Mouse (Mus musculus) layer of hippocampus, postnatal 14 days (tissue): ENCODE measurements around the gene E2f2. TPM values are rescaled to one million over a fixed set of nuclear protein-coding genes. Genes with fewer than 3 reads are reported as not detected.

Experiments used
- DNase-seq, 2 experiments: peaks; one replicate each; pipeline ENCODE4 v3.0.0; 2021 to 2022; ENCODE audit warnings: low spot score in 2 of 2, mixed read lengths in 1 of 2
- total RNA-seq, 2 experiments: library from RNA; stranded (reverse); gene quantifications; 2 replicates each; pipeline ENCODE4 v1.2.3; 2021

The E2f2 gene
- total RNA-seq, 2 experiments from 2014 or later: 1.1 to 1.4 TPM

GRCm38 (mm10) chr4:136144126-136144926, 27.9 kb upstream of the E2f2 start:
- no peak for DNase-seq

DNA sequence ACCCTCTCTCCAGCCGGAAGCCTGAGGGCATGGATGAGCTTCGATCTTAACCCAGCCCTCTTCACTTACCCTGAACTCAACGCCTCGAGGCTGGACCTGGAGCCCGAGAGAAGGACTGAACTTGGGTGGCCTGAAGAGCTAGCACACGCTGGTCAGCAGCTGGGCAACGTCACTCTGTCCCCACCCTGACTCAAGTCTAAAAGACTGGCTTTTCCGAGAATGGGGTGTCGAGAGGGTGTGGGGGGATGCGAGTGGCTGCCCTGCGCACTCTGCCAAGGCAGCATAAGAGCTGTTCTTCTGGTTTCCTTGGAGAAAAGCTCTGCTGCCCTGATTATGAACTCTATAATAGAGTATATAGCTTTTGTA, 27.3 kb upstream of the E2f2 start:
- no peak for DNase-seq

GRCm38 (mm10) chr4:136145362-136145885, 26.8 kb upstream of the E2f2 start:
- no peak for DNase-seq

GRCm38 (mm10) chr4:136145991-136146711, 26.0 kb upstream of the E2f2 start:
- no peak for DNase-seq

DNA sequence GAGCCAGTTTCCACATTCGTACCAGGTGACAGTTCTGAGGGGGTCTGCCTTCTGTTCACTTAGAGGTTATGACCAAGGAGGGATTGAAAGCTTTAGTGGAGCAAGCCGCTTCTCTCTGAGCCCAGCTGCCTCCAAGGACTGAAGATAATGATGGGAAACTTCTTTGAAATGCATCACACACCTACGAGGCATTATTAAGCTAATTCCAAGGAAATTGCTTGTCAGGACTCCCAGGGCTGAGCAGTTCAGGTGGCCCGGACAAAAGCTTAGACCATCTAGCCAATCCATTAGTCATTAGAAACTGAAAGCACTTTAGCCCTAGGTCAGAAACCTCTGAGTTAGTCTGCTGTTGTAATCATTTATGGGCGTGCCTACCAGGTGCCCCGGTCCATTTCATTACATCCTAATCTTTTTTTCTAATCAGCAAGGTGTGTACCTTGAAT, 25.5 kb upstream of the E2f2 start:
- peak in 1 of 2 experiments; percentile 4 for DNase-seq

DNA sequence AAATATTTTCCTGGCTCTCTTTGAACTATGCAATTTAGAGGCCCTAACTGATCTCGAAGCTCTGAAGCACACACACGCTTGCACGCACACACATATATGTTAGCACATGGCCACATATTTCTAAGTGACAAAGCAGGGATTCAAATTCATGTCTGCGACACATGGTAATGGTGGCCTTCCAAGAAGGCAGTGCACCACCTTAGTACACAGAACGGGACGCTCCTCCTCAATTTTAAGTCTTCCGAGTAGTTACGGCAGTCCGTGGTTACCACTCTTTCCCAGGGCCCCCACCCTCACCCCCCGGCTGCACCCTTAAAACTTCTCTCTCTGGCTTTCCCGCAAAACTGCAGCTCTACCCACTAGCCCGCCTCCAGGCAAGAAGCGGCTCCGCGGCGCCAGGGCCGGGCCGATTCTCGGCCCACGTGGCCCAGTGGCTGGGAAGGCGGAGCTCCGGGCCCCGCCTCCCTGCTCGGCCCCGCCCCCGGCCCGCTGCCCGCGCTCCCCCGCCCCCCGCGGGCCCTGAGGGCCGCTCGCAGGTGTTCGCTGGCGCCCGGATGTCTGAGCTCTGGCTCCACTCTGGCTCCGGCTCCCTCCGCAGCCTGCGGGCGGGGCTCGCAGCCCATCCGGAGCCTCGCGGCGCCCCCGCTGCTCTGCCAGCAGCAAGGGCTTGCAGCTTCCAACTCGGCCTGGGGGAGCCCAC, 24.6 kb upstream of the E2f2 start:
- DNase-seq: peak; percentile 62 to 73

- no peak for DNase-seq
These were observed 23.7 kb upstream of the E2f2 start for GRCm38 (mm10) chr4:136148342-136149044.

DNA sequence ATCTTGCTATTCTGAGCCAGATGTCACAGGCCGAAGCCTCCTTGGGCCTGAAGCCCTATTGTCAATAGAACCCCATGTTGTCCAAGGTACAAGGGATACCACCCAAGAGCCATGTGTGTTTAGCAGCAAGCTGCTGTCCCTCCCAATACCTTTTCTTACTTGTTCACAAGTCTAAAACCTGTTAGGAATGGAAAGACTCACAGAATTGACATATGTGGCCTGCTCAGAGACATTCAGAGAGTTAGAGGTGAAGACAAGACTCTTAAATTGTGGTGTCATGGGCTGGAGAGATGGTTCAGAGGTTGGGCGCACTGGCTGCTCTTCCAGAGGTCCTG, 23.2 kb upstream of the E2f2 start:
- DNase-seq: no peak

- DNase-seq: no peak
These were observed 22.5 kb upstream of the E2f2 start for GRCm38 (mm10) chr4:136149734-136150133.

DNA sequence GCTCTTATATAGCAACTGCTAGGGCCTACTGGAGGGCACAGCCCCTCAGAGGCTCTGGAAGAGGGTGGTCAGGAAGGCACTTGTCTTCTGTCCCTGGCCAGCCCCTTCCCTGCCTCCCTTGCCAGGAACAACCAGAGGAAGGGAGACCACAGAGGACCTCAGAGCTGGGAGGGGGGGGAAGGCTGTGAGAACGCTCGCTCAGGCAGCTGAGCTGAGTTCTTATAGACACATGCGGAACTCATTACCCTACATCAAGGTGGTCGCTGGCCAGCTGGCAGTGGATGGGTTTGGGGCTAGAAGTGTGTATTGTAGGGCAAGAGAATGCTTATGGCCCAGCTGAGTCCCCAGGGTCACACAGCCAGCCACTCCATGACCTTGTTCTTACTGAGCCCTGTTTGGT, 21.6 kb upstream of the E2f2 start:
- no peak for DNase-seq

DNA sequence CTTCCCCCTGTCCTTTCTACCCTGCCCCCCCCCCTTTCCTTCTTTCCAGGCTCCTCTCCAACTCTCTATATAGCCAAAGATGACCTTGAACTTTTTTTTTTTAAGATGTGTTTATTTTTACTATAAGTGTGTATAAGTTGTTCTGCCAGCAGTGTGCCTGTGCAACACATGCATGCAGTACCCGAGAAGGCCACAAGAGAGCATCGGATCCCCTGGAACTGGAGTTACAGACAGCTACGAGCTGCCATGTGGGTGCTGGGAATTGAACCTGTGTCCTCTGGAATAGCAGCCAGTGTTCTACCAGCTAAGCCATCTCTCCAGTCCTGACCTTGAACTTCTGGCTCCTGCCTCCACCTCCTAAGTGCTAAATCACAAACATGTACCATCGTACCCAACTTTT, 19.4 kb upstream of the E2f2 start:
- DNase-seq: no peak

GRCm38 (mm10) chr4:136154462-136154861, 17.7 kb upstream of the E2f2 start:
- no peak for DNase-seq

DNA sequence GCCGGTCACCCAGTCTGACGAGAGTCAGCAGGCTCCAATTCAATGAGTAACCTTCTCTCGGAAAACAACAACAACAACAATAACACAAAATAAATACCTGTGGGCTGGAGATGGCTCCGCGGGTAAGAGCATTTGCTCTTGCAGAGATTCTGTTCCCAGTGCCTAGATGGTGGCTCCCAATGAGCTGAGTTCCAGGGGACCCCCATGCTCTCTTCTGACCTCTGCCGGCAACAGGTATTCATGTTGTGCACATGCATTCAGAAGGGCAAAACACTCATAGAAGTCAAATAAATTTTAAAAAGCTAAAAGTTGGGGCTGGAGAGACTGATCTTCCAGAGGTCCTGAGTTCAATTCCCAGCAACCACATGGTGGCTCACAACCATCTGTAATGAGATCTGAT, 13.7 kb upstream of the E2f2 start:
- DNase-seq: no peak

GRCm38 (mm10) chr4:136159802-136160397, 12.3 kb upstream of the E2f2 start:
- peak; percentile 68 to 79 for DNase-seq

DNA sequence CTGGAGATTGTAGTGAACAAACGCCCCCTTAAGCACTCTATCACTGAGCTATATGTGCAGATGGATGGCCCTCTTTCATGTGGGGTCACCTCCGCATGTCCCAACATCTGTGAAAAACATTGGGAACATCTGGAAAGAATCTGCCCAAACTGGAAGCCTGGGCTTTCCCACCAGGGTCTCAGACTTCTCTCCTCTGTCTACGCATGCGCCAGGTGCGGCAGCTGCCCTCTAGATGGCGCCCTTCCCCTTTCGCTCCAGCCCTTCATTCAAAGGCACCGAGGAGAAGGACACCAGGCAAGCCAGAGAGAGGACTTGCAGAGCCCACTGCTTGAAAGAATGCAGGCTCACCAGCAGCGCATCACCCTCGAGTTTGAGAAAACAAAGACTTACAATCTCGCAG, 8.7 kb upstream of the E2f2 start:
- DNase-seq: peak; percentile 86 to 88

DNA sequence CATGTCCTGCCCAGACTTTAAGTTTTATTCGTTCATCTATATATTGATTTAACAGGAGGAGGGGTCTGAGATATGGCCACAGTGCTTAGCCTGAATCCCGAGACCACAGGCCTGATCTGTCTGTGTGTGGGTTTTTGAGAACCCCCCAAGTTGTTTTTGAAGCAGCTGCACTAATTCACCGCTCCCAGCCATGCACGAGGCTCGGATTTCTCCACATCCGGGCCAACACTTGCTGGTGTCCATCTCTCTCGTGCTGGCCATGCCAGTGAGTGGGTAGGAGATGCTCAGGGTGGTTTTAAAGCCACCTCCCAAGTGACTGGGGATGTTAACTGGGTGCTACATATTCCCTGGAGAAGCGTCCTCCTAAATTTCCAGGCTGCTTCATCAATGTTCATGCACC, 7.2 kb upstream of the E2f2 start:
- no peak for DNase-seq

DNA sequence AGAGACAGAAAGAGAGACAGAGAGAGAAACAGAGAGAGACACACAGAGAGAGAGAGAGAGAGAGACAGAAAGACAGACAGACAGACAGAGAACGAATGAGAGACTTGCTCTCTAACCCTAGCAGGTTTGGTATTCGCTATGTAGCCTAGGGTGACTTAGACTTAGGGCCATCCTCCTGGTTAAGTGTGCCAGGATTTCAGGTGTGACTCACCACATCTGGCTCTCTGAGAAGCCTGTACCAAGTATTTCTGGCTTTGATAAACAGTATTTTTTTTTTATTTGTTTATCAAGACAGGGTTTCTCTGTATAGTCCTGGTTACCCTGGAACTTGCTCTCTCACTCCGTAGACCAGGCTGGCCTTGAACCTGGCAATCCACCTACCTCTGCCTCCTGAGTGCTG, 4.5 kb upstream of the E2f2 start:
- DNase-seq: no peak

DNA sequence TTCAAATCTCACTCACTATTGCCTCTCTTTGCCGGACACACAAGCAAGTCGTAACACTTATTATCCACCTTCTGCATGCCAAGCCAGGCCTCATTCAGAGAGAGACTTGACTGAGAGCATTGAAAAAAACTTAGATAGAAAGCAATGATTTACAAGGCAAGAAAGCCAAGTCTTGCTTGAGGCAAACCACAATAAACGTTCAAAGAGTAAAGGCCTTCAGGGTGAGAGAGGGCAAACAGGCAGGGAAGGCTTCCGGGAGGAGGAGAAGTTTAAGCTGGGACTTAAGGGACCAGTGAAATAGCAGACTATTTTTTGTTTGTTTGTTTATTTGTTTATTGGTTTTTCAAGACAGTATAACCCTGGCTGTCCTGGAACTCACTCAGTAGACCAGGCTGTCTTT, 1.8 kb upstream of the E2f2 start:
- DNase-seq: no peak

DNA sequence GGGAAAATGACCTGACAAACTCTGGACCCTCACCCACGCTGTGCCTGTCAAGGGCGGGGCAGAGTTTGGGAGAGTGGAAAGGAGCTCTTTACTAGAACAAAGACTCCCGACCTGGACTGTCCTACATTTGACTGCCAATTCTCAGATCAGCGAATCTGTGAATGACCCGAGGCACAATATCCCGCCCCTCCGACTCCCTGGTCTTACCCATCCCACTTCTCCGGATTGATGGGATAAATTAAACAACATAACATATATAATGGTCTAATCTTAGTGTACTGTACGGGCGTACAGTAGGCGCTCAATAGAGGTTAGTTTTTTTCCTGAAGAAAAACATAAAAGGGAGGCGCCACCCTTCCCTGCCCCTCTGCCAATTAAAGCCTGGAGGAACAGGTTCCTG, 739 bp upstream of the E2f2 start:
- no peak for DNase-seq

DNA sequence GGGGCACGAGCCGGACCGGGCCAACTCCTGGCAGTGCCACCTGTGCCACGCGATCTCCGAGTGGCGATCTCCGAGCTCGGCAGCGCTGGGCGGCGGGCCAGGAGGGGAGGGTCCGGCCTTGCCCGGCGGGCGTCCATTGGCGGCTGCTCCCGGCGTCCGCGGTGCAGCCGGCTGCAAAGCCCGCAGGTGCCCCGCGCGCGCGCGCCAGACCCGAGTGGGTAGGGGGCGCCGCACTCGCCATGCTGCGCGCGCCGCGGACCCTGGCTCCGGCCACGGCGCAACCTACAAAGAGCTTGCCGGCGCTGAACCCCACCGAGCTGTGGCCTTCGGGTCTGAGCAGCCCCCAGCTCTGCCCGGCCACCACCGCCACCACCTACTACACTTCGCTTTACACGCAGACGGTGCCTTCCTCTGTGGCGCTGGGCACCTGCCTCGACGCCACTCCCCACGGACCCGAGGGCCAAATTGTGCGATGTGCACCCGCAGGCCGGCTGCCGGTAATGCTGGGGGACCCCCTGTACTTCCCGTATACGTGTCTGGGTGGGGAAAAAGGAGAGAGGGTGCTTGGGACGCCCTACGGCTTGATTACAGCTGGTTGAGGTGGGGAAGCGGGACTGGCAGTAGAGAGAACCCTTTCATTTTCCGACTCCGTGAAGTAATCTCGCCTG, 482 bp downstream of the E2f2 start:
- no peak for DNase-seq
